Mouse (Mus musculus): ENCODE results near the gene Zbtb45.

DNA sequence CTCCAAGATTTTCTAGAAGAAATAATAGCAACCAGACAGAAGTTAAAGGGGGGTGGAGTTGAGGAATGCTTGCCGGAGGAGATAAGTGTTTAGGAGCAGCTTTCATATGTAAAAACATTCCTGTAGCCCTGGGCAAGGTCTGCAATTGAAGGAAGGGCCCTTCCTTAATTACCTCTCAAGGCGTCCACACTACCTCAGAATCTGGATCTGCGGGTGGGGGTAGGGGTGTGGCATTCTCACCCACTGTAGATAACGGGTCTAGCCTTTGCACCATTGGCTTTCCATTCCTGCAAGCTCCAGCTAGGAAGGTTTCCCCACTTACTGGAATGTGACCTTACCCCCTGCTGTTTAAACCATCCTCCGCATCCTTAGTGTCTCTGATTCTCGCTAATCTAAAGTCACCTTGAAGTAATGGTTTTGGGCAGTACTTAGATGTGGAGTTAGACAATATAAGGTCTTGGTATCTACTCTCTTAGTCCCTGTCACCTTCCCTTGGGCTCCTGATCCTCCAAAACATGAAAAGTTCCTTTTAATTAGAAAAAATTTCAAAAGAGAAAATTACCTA lies 4.5 kb upstream of the Zbtb45 start:
- TF ChIP-seq CTCF (IDR thresholded peaks at IDR 0.05; ENCODE audit: extremely low read depth, insufficient read length, insufficient replicate concordance, low read depth, low read length) (no peak), POLR2A (IDR thresholded peaks at IDR 0.05; ENCODE audit: low read depth, low read length) (no peak)

Measured in small intestine, adult 2 months (tissue).